Mouse (Mus musculus): ENCODE measurements at regions not wholly inside any gene's neighbourhood (a gene's known extent, or its start where the extent isn't known, plus 50 kb on each side); places are given as distances from the start of the nearest gene placed in this dataset.
A peak's percentile ranks its signal among the peaks of the same experiment; 100 is the strongest.
"Not testable (repeated sequence)": the region's sequence is repeated elsewhere in the genome, so short reads cannot be mapped to it uniquely, and the experiment has no call there.

- intact Hi-C loops (cut with DNase I): no loop called here
- DNase-seq: no peak
These were observed 168.1 kb upstream of the Oprm1 start for GRCm38 (mm10) chr10:6590211-6590610.

DNA sequence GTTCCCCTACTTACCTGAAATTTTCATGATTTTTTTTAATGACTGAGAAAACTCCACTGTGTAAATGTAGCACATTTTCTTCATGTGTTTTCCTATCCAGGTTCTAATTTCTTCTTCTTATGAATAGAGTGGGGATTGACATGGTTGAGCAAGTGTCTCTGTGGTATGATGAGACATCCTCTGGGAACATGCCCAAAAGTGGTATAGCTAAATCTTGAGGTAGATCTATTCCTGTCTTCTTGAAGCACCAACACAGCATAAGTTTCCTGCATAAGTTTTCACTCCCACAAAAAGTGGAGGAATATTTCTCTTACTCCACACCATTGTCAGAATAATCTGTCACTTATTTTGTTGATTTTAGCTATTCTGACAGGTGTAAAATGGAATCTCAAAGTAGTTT lies 161.1 kb upstream of the Oprm1 start:
- DNase-seq: no peak
- intact Hi-C loops (cut with DNase I): no loop called here

GRCm38 (mm10) chr10:6598586-6598985 lies 159.7 kb upstream of the Oprm1 start:
- intact Hi-C loops (cut with DNase I); DNase-seq: not testable (repeated sequence)

DNA sequence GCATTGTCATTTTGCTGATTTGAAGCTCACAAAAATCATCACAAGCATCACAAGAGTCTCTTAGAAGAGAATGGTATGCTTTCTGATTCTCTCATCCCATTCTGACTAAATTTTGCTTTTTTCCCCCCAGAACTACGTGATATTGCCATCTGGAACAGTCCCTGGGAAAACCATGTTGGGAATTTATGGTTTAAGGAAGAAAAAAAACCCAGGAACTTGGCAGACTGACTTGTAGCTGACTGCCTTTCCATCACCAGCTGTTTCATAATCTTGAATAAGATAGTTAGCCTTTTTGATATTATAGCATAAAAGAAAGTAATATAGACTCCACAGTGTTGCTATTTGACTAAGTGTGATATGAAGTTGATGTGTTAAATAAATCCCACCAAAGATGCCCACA lies 110.7 kb upstream of the Oprm1 start:
- intact Hi-C loops (cut with DNase I): no loop called here
- no peak for DNase-seq

DNA sequence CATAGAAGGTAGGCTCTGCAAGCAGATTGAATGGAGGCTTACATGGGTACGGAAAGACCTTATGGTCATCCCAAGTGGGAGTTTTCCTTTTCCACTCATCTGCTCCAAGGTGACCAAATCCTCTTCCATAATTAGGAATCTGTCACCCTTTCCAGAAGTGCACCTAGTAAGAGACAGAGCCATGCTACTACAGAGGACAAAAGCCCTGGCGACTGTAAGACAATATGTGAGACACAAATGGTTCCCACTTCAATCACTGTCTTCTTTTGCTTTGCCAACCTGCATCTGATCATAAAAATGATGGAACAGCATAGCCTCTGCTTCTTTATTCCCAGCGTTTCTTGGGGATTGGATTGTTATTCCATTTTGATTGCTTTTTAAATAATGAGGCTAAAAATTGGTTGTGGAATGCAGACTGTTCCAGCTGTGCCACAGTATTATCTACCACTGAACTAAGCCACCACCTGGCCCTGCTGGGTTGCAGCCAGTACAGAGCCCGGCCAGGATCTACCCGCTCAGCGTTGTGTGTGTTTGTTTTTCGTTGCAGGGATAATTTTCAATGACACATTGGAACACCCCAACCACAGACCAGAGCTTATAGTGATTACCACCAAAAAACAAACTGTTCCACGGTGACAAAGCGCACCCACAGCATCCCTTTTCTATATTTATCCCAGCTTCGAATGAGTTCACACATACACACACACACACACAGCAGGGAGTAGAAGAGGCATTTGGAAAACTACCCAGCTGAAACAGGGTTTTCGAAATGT lies 72.8 kb upstream of the Oprm1 start:
- intact Hi-C loops (cut with DNase I): no loop called here
- DNase-seq: peak in 1 of 2 experiments; percentile 3

GRCm38 (mm10) chr10:6686081-6686474 lies 72.2 kb upstream of the Oprm1 start:
- intact Hi-C loops (cut with DNase I): no loop called here
- no peak for DNase-seq
